Mouse (Mus musculus) gastrocnemius, postnatal 4 days (tissue): ENCODE data around the gene Tspan9. TPM values are rescaled to one million over a fixed set of nuclear protein-coding genes. Genes with fewer than 3 reads are reported as not detected.

Experiments used
- DNase-seq, 2 experiments: peaks; one replicate each; pipeline ENCODE4 v3.0.0; 2021 to 2022; ENCODE audit warnings: low spot score in 2 of 2, mixed read lengths in 2 of 2
- microRNA-seq: library from miRNA; unstranded; fragments of <30 nt; microRNA quantifications from one replicate; pipeline ENCODE4 v1.2.0, GENCODE M21; 2021
- total RNA-seq, 2 experiments: library from RNA; stranded (reverse); gene quantifications; 2 replicates each; pipeline ENCODE4 v1.2.3; 2021

Tspan9 gene
- total RNA-seq, 2 experiments from 2014 or later, result 151 to 194 TPM

- no peak for DNase-seq
Observed at GRCm38 (mm10) chr6:127935105-127935504, 208.3 kb downstream of the Tspan9 start.

- peak in 1 of 2 experiments; percentile 48 for DNase-seq
Observed at GRCm38 (mm10) chr6:127933841-127934240, 209.6 kb downstream of the Tspan9 start.

- DNase-seq, result peak in 1 of 2 experiments; percentile 27
Observed at GRCm38 (mm10) chr6:127932697-127933096, 210.7 kb downstream of the Tspan9 start.

DNA sequence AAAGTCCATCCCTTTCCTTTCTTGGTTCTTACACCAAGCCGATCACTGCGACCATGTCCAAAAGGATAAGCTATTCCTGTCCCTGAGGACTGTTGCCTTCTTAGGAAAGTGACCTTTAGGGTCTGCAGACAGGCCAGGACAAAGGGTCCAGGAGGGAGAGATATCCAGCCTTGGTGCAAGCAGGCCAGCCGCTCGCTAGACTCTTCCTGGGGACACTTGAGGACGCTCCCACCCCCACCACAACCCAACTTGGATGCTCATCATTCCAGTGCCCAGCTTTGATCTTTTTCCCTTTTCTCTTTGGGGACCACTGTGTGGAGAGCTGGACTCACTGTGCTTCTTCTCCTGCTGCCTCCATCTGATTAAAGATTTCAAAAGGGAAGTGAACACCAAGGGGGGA is 214.7 kb downstream of the Tspan9 start:
- DNase-seq, result no peak

GRCm38 (mm10) chr6:127925915-127926314 is 217.5 kb downstream of the Tspan9 start:
- no peak for DNase-seq

GRCm38 (mm10) chr6:127924750-127925149 is 218.6 kb downstream of the Tspan9 start:
- no peak for DNase-seq

DNA sequence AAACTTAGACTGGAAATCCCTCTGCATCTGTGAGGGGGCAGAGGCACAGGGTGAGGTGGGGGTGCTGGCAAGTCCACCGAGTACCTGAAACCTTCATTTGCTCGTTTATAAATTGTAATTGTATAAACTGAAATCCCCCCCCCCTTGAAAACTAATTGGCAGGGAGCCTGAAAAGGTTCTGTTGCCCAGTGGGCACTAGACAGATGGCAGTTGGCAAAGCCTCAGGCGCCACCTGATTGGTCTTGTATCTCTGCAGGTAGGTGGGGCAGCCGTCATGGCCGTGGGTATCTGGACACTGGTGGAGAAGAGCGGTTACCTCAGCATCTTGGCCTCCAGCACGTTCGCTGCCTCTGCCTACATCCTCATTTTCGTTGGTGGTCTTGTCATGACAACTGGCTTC is 220.1 kb downstream of the Tspan9 start:
- DNase-seq, result no peak

- DNase-seq, result no peak
Observed at GRCm38 (mm10) chr6:127921996-127922395, 221.4 kb downstream of the Tspan9 start.

GRCm38 (mm10) chr6:127920652-127921051 is 222.7 kb downstream of the Tspan9 start:
- DNase-seq, result peak; percentile 61 to 76

DNA sequence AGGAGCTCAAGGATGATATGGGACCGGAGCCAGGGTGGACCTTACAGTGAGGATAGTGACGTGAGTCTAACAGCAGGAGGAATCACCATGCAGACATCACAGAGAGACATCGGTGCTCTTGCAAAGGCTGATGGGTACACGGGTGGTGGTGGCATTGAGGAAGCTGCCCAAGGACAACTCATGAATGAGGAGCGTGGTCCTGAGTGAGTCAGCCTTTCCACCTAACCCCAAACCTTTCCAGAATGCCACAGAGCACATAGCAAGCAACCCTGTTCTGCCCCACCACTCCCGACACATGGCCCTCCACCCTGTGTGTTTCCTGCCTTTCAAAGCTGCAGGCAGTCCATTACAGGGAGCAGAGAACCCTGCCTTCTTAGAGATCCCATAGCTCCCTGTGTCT is 223.9 kb downstream of the Tspan9 start:
- no peak for DNase-seq

- no peak for DNase-seq
Observed at GRCm38 (mm10) chr6:127917712-127918111, 225.7 kb downstream of the Tspan9 start.

- no peak for DNase-seq
Observed at GRCm38 (mm10) chr6:127916993-127917392, 226.4 kb downstream of the Tspan9 start.

GRCm38 (mm10) chr6:127912938-127913337 is 230.5 kb downstream of the Tspan9 start:
- no peak for DNase-seq

GRCm38 (mm10) chr6:127911687-127912086 is 231.7 kb downstream of the Tspan9 start:
- DNase-seq, result no peak

Small RNA genes within 50 kb of the gene (microRNA-seq; reads per million reads assigned to microRNA genes)
- gene Gm26338, result not detected

Other genes starting within 250 kb of the Tspan9 start
- 10 to 100 TPM; 18.8 to 20.5 TPM for gene Tead4, start 157.2 kb upstream of the Tspan9 start, total RNA-seq
- 10 to 100 TPM; 19.9 to 21.6 TPM for gene Tulp3, start 212.3 kb upstream of the Tspan9 start, total RNA-seq
- 10 to 100 TPM; 24.0 to 24.7 TPM for gene Rhno1, start 219.3 kb upstream of the Tspan9 start, total RNA-seq
- 10 to 100 TPM; 21.2 to 21.8 TPM for gene Foxm1, start 219.4 kb upstream of the Tspan9 start, total RNA-seq
- gene Tex52, start 231.9 kb upstream of the Tspan9 start, total RNA-seq, result under 1 TPM in 1 of 2 experiments, not detected in 1; 0.34 TPM
- gene Gm44596, start 231.9 kb upstream of the Tspan9 start, total RNA-seq, result not detected